10 mouse cellular contexts compared by ENCODE assay signal in genomic region chr9:72955546-72955945, GRCm38 (mm10). TPM values are rescaled to one million over a fixed set of nuclear protein-coding genes. Genes with fewer than 3 reads are reported as not detected.
DNase-seq lines count a peak whose midpoint lies in the region; ATAC-seq and TF ChIP-seq lines count a peak whose summit lies in the region.
"Had no signal": no experiment of that assay in that cellular context is flagged by ENCODE, and none has a peak within 500 bp of the region (broad histone marks: within the 10 kb centered on the region; RNA-seq: fewer than 3 reads in every experiment).

No protein-coding gene starts in this region.

- TF ChIP-seq CTCF in liver, adult 2 months (IDR thresholded peaks at IDR 0.05; ENCODE audit: low read depth, low read length) = peak; percentile 78
- TF ChIP-seq CTCF in bone marrow, adult 2 months (IDR thresholded peaks at IDR 0.05; ENCODE audit: control insufficient read depth, insufficient read depth, low read length) = peak; percentile 76
- peak; percentile 43; the same call in 1 of the 2 replicates for TF ChIP-seq CTCF in thymus, adult 2 months (IDR thresholded peaks at IDR 0.05; ENCODE audit: borderline replicate concordance, control insufficient read depth, extremely low read depth, insufficient read depth, low read length, poor library complexity)

- H3K4me3 ChIP-seq in forebrain, embryonic 14.5 days (ENCODE audit: low read depth, low read length) = no peak overlapping the region
- no peak overlapping the region for H3K4me3 ChIP-seq in forebrain, embryonic 15.5 days
- no peak overlapping the region for H3K4me3 ChIP-seq in liver, adult 2 months (ENCODE audit: insufficient read depth, low read depth, low read length)
- no peak overlapping the region for H3K4me3 ChIP-seq in liver, embryonic 11.5 days (ENCODE audit: low read depth, low read length)
- no peak overlapping the region for H3K4me3 ChIP-seq in bone marrow, adult 2 months (replicated peaks; ENCODE audit: control insufficient read depth, low read depth, low read length)
- H3K4me3 ChIP-seq in thymus, adult 2 months (ENCODE audit: control insufficient read depth, insufficient read depth, low read length) = no peak overlapping the region

- H3K79me2 ChIP-seq in liver, adult 2 months (ENCODE audit: control insufficient read depth, insufficient read depth, low read length) = no peaks in the 10 kb centered on the region

- no peaks in the 10 kb centered on the region for H3K9me3 ChIP-seq in forebrain, embryonic 14.5 days (replicated peaks; ENCODE audit: control insufficient read depth, low read length)
- H3K9me3 ChIP-seq in forebrain, embryonic 15.5 days = no peaks in the 10 kb centered on the region
- no peaks in the 10 kb centered on the region for H3K9me3 ChIP-seq in liver, embryonic 11.5 days (ENCODE audit: control insufficient read depth, low read length)

- ATAC-seq in forebrain, embryonic 14.5 days = peak; percentile 51; the same call in 1 of the 2 replicates
- ATAC-seq in forebrain, embryonic 15.5 days (replicated peaks) = no peak
- ATAC-seq in liver, embryonic 11.5 days (replicated peaks; ENCODE audit: low FRiP score) = no peak

- intact Hi-C loops in heart, postnatal 10 days (cut with DNase I) = loop anchor here (5.0 kb wide), 1 partner anchor 68 kb away; no protein-coding TSS in a partner anchor

- peak; percentile 65 for DNase-seq in forebrain, embryonic 14.5 days (ENCODE audit: low spot score)
- DNase-seq in liver, adult 2 months (ENCODE audit: extremely low read depth, low read depth, low spot score) = peak; percentile 28
- no peak for DNase-seq in liver, embryonic 11.5 days (ENCODE audit: low spot score)
- DNase-seq in heart, postnatal 10 days = peak; percentile 49 to 57
- peak; percentile 73 for DNase-seq in lung, postnatal 36 days
- peak; percentile 68 for DNase-seq in thymus, adult 2 months

- H3K9ac ChIP-seq in forebrain, embryonic 14.5 days (ENCODE audit: low read length) = no peak overlapping the region
- no peak overlapping the region for H3K9ac ChIP-seq in forebrain, embryonic 15.5 days (replicated peaks)
- no peak overlapping the region for H3K9ac ChIP-seq in liver, adult 2 months (ENCODE audit: low read depth, low read length)
- no peak overlapping the region for H3K9ac ChIP-seq in liver, embryonic 11.5 days (ENCODE audit: low read depth, low read length)

- TF ChIP-seq POLR2A in liver, adult 2 months (IDR thresholded peaks at IDR 0.05; ENCODE audit: extremely low read depth, insufficient read depth, low read length) = no peak
- TF ChIP-seq POLR2A in bone marrow, adult 2 months (IDR thresholded peaks at IDR 0.05; ENCODE audit: borderline replicate concordance, control insufficient read depth, low read depth, low read length) = no peak
- TF ChIP-seq POLR2A in thymus, adult 2 months (IDR thresholded peaks at IDR 0.05; ENCODE audit: control insufficient read depth, extremely low read depth, insufficient read depth, low read length, poor library complexity) = no peak

- no peaks in the 10 kb centered on the region for H3K27me3 ChIP-seq in forebrain, embryonic 14.5 days (replicated peaks; ENCODE audit: control insufficient read depth, insufficient read depth, low read length)
- H3K27me3 ChIP-seq in forebrain, embryonic 15.5 days = no peaks in the 10 kb centered on the region
- H3K27me3 ChIP-seq in liver, adult 2 months (ENCODE audit: control insufficient read depth, insufficient read depth, low read length) = no peaks in the 10 kb centered on the region
- no peaks in the 10 kb centered on the region for H3K27me3 ChIP-seq in liver, embryonic 11.5 days (replicated peaks; ENCODE audit: control insufficient read depth, insufficient read depth, low read length)
- H3K27me3 ChIP-seq in thymus, adult 2 months (ENCODE audit: control insufficient read depth, insufficient read depth, low read length) = no peaks in the 10 kb centered on the region

- H3K4me1 ChIP-seq in forebrain, embryonic 14.5 days (ENCODE audit: control insufficient read depth, insufficient read depth, low read length) = peaks cover 5% of the 10 kb centered on the region; the same call in 1 of the 2 replicates
- peaks cover 12% of the 10 kb centered on the region for H3K4me1 ChIP-seq in forebrain, embryonic 15.5 days
- no peaks in the 10 kb centered on the region; the same call in 1 of the 2 replicates for H3K4me1 ChIP-seq in liver, adult 2 months (ENCODE audit: control insufficient read depth, insufficient read depth, low read length)
- H3K4me1 ChIP-seq in liver, embryonic 11.5 days (replicated peaks; ENCODE audit: control insufficient read depth, insufficient read depth, low read length) = peaks cover 3% of the 10 kb centered on the region
- no peaks in the 10 kb centered on the region for H3K4me1 ChIP-seq in bone marrow, adult 2 months (ENCODE audit: control insufficient read depth, insufficient read depth, low read length)
- H3K4me1 ChIP-seq in thymus, adult 2 months (replicated peaks; ENCODE audit: control insufficient read depth, insufficient read depth, low read length) = peaks cover 6% of the 10 kb centered on the region

- no peaks in the 10 kb centered on the region for H3K36me3 ChIP-seq in forebrain, embryonic 14.5 days (ENCODE audit: control insufficient read depth, insufficient read depth, low read length)
- H3K36me3 ChIP-seq in forebrain, embryonic 15.5 days = no peaks in the 10 kb centered on the region
- no peaks in the 10 kb centered on the region for H3K36me3 ChIP-seq in liver, adult 2 months (ENCODE audit: control insufficient read depth, insufficient read depth, low read length)
- no peaks in the 10 kb centered on the region for H3K36me3 ChIP-seq in liver, embryonic 11.5 days (ENCODE audit: control insufficient read depth, insufficient read depth, low read length)
- H3K36me3 ChIP-seq in thymus, adult 2 months (ENCODE audit: control insufficient read depth, insufficient read depth, low read length) = no peaks in the 10 kb centered on the region

- H3K4me2 ChIP-seq in forebrain, embryonic 14.5 days (ENCODE audit: low read length) = no peak overlapping the region
- no peak overlapping the region for H3K4me2 ChIP-seq in forebrain, embryonic 15.5 days (replicated peaks)
- no peak overlapping the region for H3K4me2 ChIP-seq in liver, embryonic 11.5 days

- WGBS in forebrain, embryonic 14.5 days = 25% methylated on average over 1 of the region's 1 CpGs
- 21% methylated on average over 1 of the region's 1 CpGs for WGBS in forebrain, embryonic 15.5 days
- 36% methylated on average over 1 of the region's 1 CpGs for WGBS in liver, adult 2 months
- WGBS in liver, embryonic 11.5 days = 15% methylated on average over 1 of the region's 1 CpGs
- WGBS in bone marrow, adult 2 months = 3% methylated on average over 1 of the region's 1 CpGs
- 17% methylated on average over 1 of the region's 1 CpGs for WGBS in thymus, adult 2 months

- H3K27ac ChIP-seq in forebrain, embryonic 14.5 days (ENCODE audit: low read depth, low read length) = no peak overlapping the region
- H3K27ac ChIP-seq in forebrain, embryonic 15.5 days (replicated peaks) = no peak overlapping the region
- H3K27ac ChIP-seq in liver, adult 2 months (replicated peaks; ENCODE audit: insufficient read depth, low read depth, low read length) = no peak overlapping the region
- no peak overlapping the region for H3K27ac ChIP-seq in liver, embryonic 11.5 days (ENCODE audit: low read depth, low read length)
- no peak overlapping the region for H3K27ac ChIP-seq in bone marrow, adult 2 months (ENCODE audit: control insufficient read depth, insufficient read depth, low read depth, low read length, poor library complexity)
- H3K27ac ChIP-seq in thymus, adult 2 months (ENCODE audit: control insufficient read depth, insufficient read depth, low read length) = no peak overlapping the region

RNA-seq across cellular contexts. Expression of gene Dyx1c1, which starts 3.0 kb away (rescaled TPM):
- 2.1 and 2.3 TPM in 2 replicates for polyA plus RNA-seq in forebrain, embryonic 14.5 days (2014; fragmentation: Nextera tagmentation; extraction: Ambion mirVana)
- polyA plus RNA-seq in forebrain, embryonic 15.5 days (2015; fragmentation: Nextera tagmentation; extraction: Ambion mirVana) = 2.3 and 2.4 TPM in 2 replicates
- total RNA-seq in liver, adult 2 months (2014; rRNA removed) = 0.09 and 0.20 TPM in 2 replicates
- polyA plus RNA-seq in liver, adult 2 months (2012; rRNA removed) = 0.05 and 0.24 TPM in 2 replicates
- 0.70 and 0.77 TPM in 2 replicates for polyA plus RNA-seq in liver, embryonic 11.5 days (2014; fragmentation: Nextera tagmentation; extraction: Ambion mirVana)
- not detected in 2 replicates for polyA plus RNA-seq in bone marrow, adult 2 months (2011; ENCODE audit: insufficient read depth, insufficient read length, low replicate concordance, missing spikeins)
- under 1 TPM; 0.43 to 0.79 TPM for total RNA-seq in heart, postnatal 10 days (2021)
- polyA plus RNA-seq in thymus, adult 2 months (2012; rRNA removed) = 0.19 and 0.29 TPM in 2 replicates

RNA-seq across cellular contexts. Expression of gene Gm44503, which starts 3.1 kb away (rescaled TPM):
- not detected in 2 replicates for polyA plus RNA-seq in forebrain, embryonic 14.5 days (2014; fragmentation: Nextera tagmentation; extraction: Ambion mirVana)
- not detected in 2 replicates for polyA plus RNA-seq in forebrain, embryonic 15.5 days (2015; fragmentation: Nextera tagmentation; extraction: Ambion mirVana)
- not detected in 2 replicates for total RNA-seq in liver, adult 2 months (2014; rRNA removed)
- polyA plus RNA-seq in liver, adult 2 months (2012; rRNA removed) = not detected in 2 replicates
- not detected in 2 replicates for polyA plus RNA-seq in liver, embryonic 11.5 days (2014; fragmentation: Nextera tagmentation; extraction: Ambion mirVana)
- polyA plus RNA-seq in bone marrow, adult 2 months (2011; ENCODE audit: insufficient read depth, insufficient read length, low replicate concordance, missing spikeins) = not detected in 2 replicates
- total RNA-seq in heart, postnatal 10 days (2021) = not detected
- polyA plus RNA-seq in thymus, adult 2 months (2012; rRNA removed) = not detected in 2 replicates
- total RNA-seq: layer of hippocampus, postnatal 14 days had no signal
- polyA plus RNA-seq: stomach, embryonic 14.5 days had no signal

RNA-seq across cellular contexts. Expression of gene Ccpg1os, which starts 29.6 kb away (rescaled TPM):
- 26.0 and 28.2 TPM in 2 replicates for polyA plus RNA-seq in forebrain, embryonic 14.5 days (2014; fragmentation: Nextera tagmentation; extraction: Ambion mirVana)
- 21.5 and 23.8 TPM in 2 replicates for polyA plus RNA-seq in forebrain, embryonic 15.5 days (2015; fragmentation: Nextera tagmentation; extraction: Ambion mirVana)
- 11.9 and 15.8 TPM in 2 replicates for total RNA-seq in liver, adult 2 months (2014; rRNA removed)
- 9.4 and 10.1 TPM in 2 replicates for polyA plus RNA-seq in liver, adult 2 months (2012; rRNA removed)
- polyA plus RNA-seq in liver, embryonic 11.5 days (2014; fragmentation: Nextera tagmentation; extraction: Ambion mirVana) = 6.9 and 7.3 TPM in 2 replicates
- 1.9 and 4.7 TPM in 2 replicates for polyA plus RNA-seq in bone marrow, adult 2 months (2011; ENCODE audit: insufficient read depth, insufficient read length, low replicate concordance, missing spikeins)
- 1 to 10 TPM; 4.6 to 4.7 TPM for total RNA-seq in heart, postnatal 10 days (2021)
- polyA plus RNA-seq in thymus, adult 2 months (2012; rRNA removed) = 5.5 and 6.0 TPM in 2 replicates

RNA-seq across cellular contexts. Expression of gene Ccpg1, which starts 29.7 kb away (rescaled TPM):
- 29.5 and 39.8 TPM in 2 replicates for polyA plus RNA-seq in forebrain, embryonic 14.5 days (2014; fragmentation: Nextera tagmentation; extraction: Ambion mirVana)
- polyA plus RNA-seq in forebrain, embryonic 15.5 days (2015; fragmentation: Nextera tagmentation; extraction: Ambion mirVana) = 46.5 and 47.5 TPM in 2 replicates
- total RNA-seq in liver, adult 2 months (2014; rRNA removed) = 36.8 and 46.1 TPM in 2 replicates
- polyA plus RNA-seq in liver, adult 2 months (2012; rRNA removed) = 6.3 and 6.7 TPM in 2 replicates
- polyA plus RNA-seq in liver, embryonic 11.5 days (2014; fragmentation: Nextera tagmentation; extraction: Ambion mirVana) = 14.8 and 18.9 TPM in 2 replicates
- polyA plus RNA-seq in bone marrow, adult 2 months (2011; ENCODE audit: insufficient read depth, insufficient read length, low replicate concordance, missing spikeins) = 22.6 and 65.3 TPM in 2 replicates
- 10 to 100 TPM; 53.4 to 53.9 TPM for total RNA-seq in heart, postnatal 10 days (2021)
- 11.6 and 12.3 TPM in 2 replicates for polyA plus RNA-seq in thymus, adult 2 months (2012; rRNA removed)

RNA-seq across cellular contexts. Expression of gene Pygo1, which starts 30.1 kb away (rescaled TPM):
- 10.8 and 13.8 TPM in 2 replicates for polyA plus RNA-seq in forebrain, embryonic 14.5 days (2014; fragmentation: Nextera tagmentation; extraction: Ambion mirVana)
- polyA plus RNA-seq in forebrain, embryonic 15.5 days (2015; fragmentation: Nextera tagmentation; extraction: Ambion mirVana) = 14.8 and 15.4 TPM in 2 replicates
- 0.20 and 0.46 TPM in 2 replicates for total RNA-seq in liver, adult 2 months (2014; rRNA removed)
- polyA plus RNA-seq in liver, adult 2 months (2012; rRNA removed) = 0.21 and 0.22 TPM in 2 replicates
- polyA plus RNA-seq in liver, embryonic 11.5 days (2014; fragmentation: Nextera tagmentation; extraction: Ambion mirVana) = 1.7 and 1.8 TPM in 2 replicates
- polyA plus RNA-seq in bone marrow, adult 2 months (2011; ENCODE audit: insufficient read depth, insufficient read length, low replicate concordance, missing spikeins) = 0.32 and 0.45 TPM in 2 replicates
- total RNA-seq in heart, postnatal 10 days (2021) = 1 to 10 TPM; 7.4 to 8.3 TPM
- 0.27 and 0.38 TPM in 2 replicates for polyA plus RNA-seq in thymus, adult 2 months (2012; rRNA removed)
